Mouse (Mus musculus) left cerebral cortex, adult 8-10 months (tissue): ENCODE data around the gene 0610012G03Rik. TPM values are rescaled to one million over a fixed set of nuclear protein-coding genes. Genes with fewer than 3 reads are reported as not detected.

Experiments used
- microRNA-seq, 2 experiments: library from miRNA; unstranded; fragments of <30 nt; microRNA quantifications; one replicate each; pipeline ENCODE4 v1.2.0; 2022
- total RNA-seq, 4 experiments: library from RNA; stranded (reverse); gene quantifications; 2 replicates each; pipeline ENCODE4 v1.2.4; 2022

0610012G03Rik gene
- total RNA-seq, 4 experiments from 2014 or later: 34.8 to 38.9 (median 36.8) TPM

Small RNAs within 50 kb of the gene (microRNA-seq; reads per million reads assigned to microRNA genes)
- 0 reads per million in 2 experiments for gene Gm26269

Other genes with a start within 250 kb of the 0610012G03Rik start
- under 1 TPM; 0.59 to 0.72 (median 0.64) TPM for gene Meltf, start 69.7 kb downstream of the 0610012G03Rik start, total RNA-seq
- gene Pigz, start 14.6 kb downstream of the 0610012G03Rik start, total RNA-seq: 10 to 100 TPM; 26.2 to 30.5 (median 28.8) TPM
- gene Ncbp2, start within 50 bp of the 0610012G03Rik start, total RNA-seq: 10 to 100 TPM; 44.4 to 48.0 (median 46.2) TPM
- 10 to 100 TPM; 43.3 to 47.8 (median 44.2) TPM for gene Senp5, start 54.8 kb upstream of the 0610012G03Rik start, total RNA-seq
- gene Pak2, start 130.8 kb upstream of the 0610012G03Rik start, total RNA-seq: 10 to 100 TPM; 27.4 to 28.2 (median 27.8) TPM
- gene Pigx, start 151.2 kb upstream of the 0610012G03Rik start, total RNA-seq: 10 to 100 TPM; 24.1 to 27.8 (median 24.8) TPM
- gene Cep19, start 151.3 kb upstream of the 0610012G03Rik start, total RNA-seq: 10 to 100 TPM; 59.5 to 66.8 (median 64.2) TPM
- 1 to 10 TPM; 6.4 to 8.9 (median 8.6) TPM for gene Nrros, start 217.1 kb upstream of the 0610012G03Rik start, total RNA-seq
- gene Bex6, start 231.3 kb upstream of the 0610012G03Rik start, total RNA-seq: not detected